In the genomic region with DNA sequence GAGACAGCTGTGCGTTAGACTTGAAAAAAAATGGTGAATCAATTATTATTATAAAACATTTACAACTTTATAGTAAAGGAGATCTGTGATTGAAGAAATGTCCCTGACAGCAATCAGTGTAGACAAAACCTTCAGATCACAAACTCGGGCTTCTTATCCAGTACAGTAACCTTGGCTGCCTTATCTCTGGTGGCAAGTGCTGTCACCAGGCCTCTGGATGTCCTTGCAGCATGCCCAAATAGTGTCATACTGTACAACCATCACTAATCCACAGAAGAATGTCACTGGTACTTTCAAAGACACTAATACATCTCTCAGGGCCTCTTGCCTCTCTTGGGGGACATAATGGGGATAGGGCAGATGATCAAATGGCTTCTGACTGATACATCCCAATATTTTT, we compare ENCODE assay signal across 26 mouse cellular contexts.
A peak's percentile ranks its signal among the peaks of the same experiment; 100 is the strongest.
DNase-seq lines count a peak whose midpoint lies in the region; ATAC-seq lines count a peak whose summit lies in the region.
"Had no signal": no experiment of that assay in that cellular context is flagged by ENCODE, and none has a peak within 500 bp of the region (broad histone marks: within the 10 kb centered on the region; RNA-seq: fewer than 3 reads in every experiment).

No protein-coding gene starts in this region.

- no peaks in the 10 kb centered on the region for H3K36me3 ChIP-seq in limb, embryonic 10.5 days
- H3K36me3 ChIP-seq in hindbrain, embryonic 16.5 days (ENCODE audit: control insufficient read depth, insufficient read depth, low read length), result no peaks in the 10 kb centered on the region
- H3K36me3 ChIP-seq: embryonic facial prominence, embryonic 13.5 days; embryonic facial prominence, embryonic 15.5 days; forebrain, embryonic 10.5 days; forebrain, embryonic 12.5 days; G1E had no signal

- H3K9me3 ChIP-seq in limb, embryonic 10.5 days (replicated peaks), result no peaks in the 10 kb centered on the region
- no peaks in the 10 kb centered on the region for H3K9me3 ChIP-seq in hindbrain, embryonic 16.5 days (ENCODE audit: control insufficient read depth, low read length)
- H3K9me3 ChIP-seq: embryonic facial prominence, embryonic 13.5 days; embryonic facial prominence, embryonic 15.5 days; forebrain, embryonic 10.5 days; forebrain, embryonic 12.5 days had no signal

- WGBS in limb, embryonic 10.5 days, result 87% methylated on average over 2 of the region's 2 CpGs
- WGBS in hindbrain, embryonic 16.5 days, result 94% methylated on average over 2 of the region's 2 CpGs

- no peak overlapping the region for H3K9ac ChIP-seq in hindbrain, embryonic 16.5 days (ENCODE audit: low read depth, low read length)
- H3K9ac ChIP-seq: embryonic facial prominence, embryonic 13.5 days; embryonic facial prominence, embryonic 15.5 days; forebrain, embryonic 12.5 days had no signal

- DNase-seq in adrenal gland, adult (ENCODE audit: inconsistent age in 2 of 2, low spot score in 1 of 2), result peak; percentile 49 to 76
- no peak for DNase-seq in adrenal gland, postnatal 4 days (ENCODE audit: low spot score in 2 of 2)
- DNase-seq in adrenal gland, adult 8-10 months, result peak; percentile 30
- peak; percentile 20 for DNase-seq in adrenal gland, postnatal 14 days
- DNase-seq in limb, embryonic 10.5 days (ENCODE audit: low spot score), result peak; percentile 3
- no peak for DNase-seq in cerebellum, adult 8-10 months
- DNase-seq: B cell, adult 2 months; cerebellum, adult 11-12 months; cerebellum, adult 2 months; cerebellum, adult 9-11 months; cerebellum, postnatal 14 days; cerebellum, postnatal 36 days; embryo, embryonic 11 days had no signal

- H3K4me1 ChIP-seq in limb, embryonic 10.5 days, result 0 out of 2 replicates have a peak, but pooled peaks cover 6% of the 10 kb centered on the region
- H3K4me1 ChIP-seq in hindbrain, embryonic 16.5 days (ENCODE audit: control insufficient read depth, insufficient read depth, low read depth, low read length), result no peaks in the 10 kb centered on the region
- H3K4me1 ChIP-seq: embryonic facial prominence, embryonic 13.5 days; embryonic facial prominence, embryonic 15.5 days; forebrain, embryonic 12.5 days had no signal

- no peak overlapping the region for H3K4me3 ChIP-seq in limb, embryonic 10.5 days
- H3K4me3 ChIP-seq in hindbrain, embryonic 16.5 days (ENCODE audit: low read length), result no peak overlapping the region
- H3K4me3 ChIP-seq: embryonic facial prominence, embryonic 13.5 days; embryonic facial prominence, embryonic 15.5 days; erythroblast, embryonic 14.5 days; forebrain, embryonic 10.5 days; forebrain, embryonic 12.5 days had no signal

- no peak overlapping the region for H3K4me2 ChIP-seq in hindbrain, embryonic 16.5 days (ENCODE audit: low read length)
- H3K4me2 ChIP-seq: embryonic facial prominence, embryonic 13.5 days; embryonic facial prominence, embryonic 15.5 days; forebrain, embryonic 12.5 days had no signal

- ATAC-seq in hindbrain, embryonic 16.5 days, result no peak
- ATAC-seq: activated CD4-positive, CD25-positive, alpha-beta regulatory T cell, adult 4 months; CD4-positive, CD25-positive, alpha-beta regulatory T cell, adult 4 months; forebrain, embryonic 14.5 days; forebrain, embryonic 16.5 days; Patski had no signal

- no peak overlapping the region for H3K27ac ChIP-seq in limb, embryonic 10.5 days
- no peak overlapping the region for H3K27ac ChIP-seq in hindbrain, embryonic 16.5 days (ENCODE audit: low read depth, low read length)
- H3K27ac ChIP-seq: embryonic facial prominence, embryonic 13.5 days; embryonic facial prominence, embryonic 15.5 days; forebrain, embryonic 10.5 days; forebrain, embryonic 12.5 days had no signal

- H3K27me3 ChIP-seq in limb, embryonic 10.5 days (ENCODE audit: low read depth, poor library complexity, severe bottlenecking), result 0 out of 2 replicates have a peak, but pooled peaks cover 4% of the 10 kb centered on the region
- no peaks in the 10 kb centered on the region for H3K27me3 ChIP-seq in hindbrain, embryonic 16.5 days (replicated peaks; ENCODE audit: control insufficient read depth, insufficient read depth, low read length)
- H3K27me3 ChIP-seq: CH12.LX; embryonic facial prominence, embryonic 13.5 days; embryonic facial prominence, embryonic 15.5 days; forebrain, embryonic 12.5 days had no signal

Comparison
In these comparisons a context has a peak if more than half of its experiments do, and no peak if none do; other contexts are left out.
1. DNase-seq: peak in adrenal gland, adult (2 of 2), adrenal gland, adult 8-10 months (single experiment), adrenal gland, postnatal 14 days (single experiment) and limb, embryonic 10.5 days (single experiment); none in adrenal gland, postnatal 4 days (0 of 2) and cerebellum, adult 8-10 months (single experiment).